Mouse (Mus musculus) spleen, adult 2 months (tissue): ENCODE results near the gene Dctd.

Experiments
- CTCF ChIP-seq: fragments of 200-500 bp; IDR thresholded peaks from 2 replicates; pipeline ENCODE4 v1.5.1; 2011; ENCODE audit warnings: mild to moderate bottlenecking, inconsistent platforms; ENCODE audit not compliant: insufficient read depth, insufficient read length, insufficient replicate concordance; ENCODE audit errors: extremely low read depth
- POLR2A ChIP-seq: fragments of 200-500 bp; IDR thresholded peaks from 2 replicates; pipeline ENCODE4 v1.6.1; 2011; ENCODE audit warnings: low read depth, low read length, inconsistent platforms

- no peak for TF ChIP-seq CTCF
- TF ChIP-seq POLR2A = no peak
Measured at GRCm38 (mm10) chr8:48126954-48127353, 28.1 kb downstream of the Dctd start.
